Mouse (Mus musculus): ENCODE measurements around the gene Sept10. TPM values are rescaled to one million over a fixed set of nuclear protein-coding genes. Genes with fewer than 3 reads are reported as not detected.

The Sept10 gene
- 18.8 and 21.5 TPM in 2 replicates for polyA plus RNA-seq (2015; fragmentation: Nextera tagmentation; extraction: Ambion mirVana)

DNA sequence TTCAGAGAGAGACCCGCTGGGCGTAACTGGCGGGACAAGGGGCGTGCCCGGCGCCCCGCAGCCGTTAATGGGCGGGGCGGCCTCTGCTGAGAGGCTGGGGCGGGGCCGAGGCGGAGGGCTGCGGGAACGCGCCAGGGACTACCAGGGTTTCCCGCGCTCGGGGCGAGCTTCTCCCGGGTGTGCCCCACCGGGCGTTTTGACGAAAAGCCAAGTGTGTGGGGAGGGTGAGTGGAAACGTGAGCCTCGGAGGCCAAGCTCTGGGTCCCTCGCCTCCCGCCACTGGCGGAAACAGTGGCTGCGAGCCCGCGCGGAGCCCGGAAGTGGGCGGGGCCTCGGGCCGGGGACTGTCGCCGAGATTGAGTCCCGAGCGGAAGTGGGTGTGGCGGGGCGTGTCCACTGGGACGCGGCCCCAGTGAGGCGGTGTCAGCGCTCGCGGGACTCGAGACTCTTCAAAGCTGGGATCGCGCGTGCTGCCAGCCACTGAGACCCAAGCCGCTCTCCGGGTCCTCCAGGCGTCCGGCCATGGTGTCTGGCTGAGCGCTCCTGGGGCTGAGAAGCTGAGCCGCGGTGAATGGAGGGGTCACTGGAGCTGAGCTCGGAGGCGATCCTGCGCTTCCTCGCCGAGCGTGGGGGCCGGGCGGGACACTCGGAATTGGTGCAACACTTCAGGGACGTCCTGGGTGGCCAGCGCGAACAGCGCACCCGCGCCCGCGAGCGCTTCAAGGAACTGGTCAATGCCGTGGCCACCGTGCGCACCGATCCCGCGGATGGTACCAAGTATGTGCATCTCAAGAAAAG is at the start of gene Sept10, which contains the start of gene Sowahc:
Gene Sept10 (minus strand): TSS at position 375 of the 798 bp plus-strand sequence.
Gene Sowahc (plus strand): TSS at position 481 of the 798 bp plus-strand sequence.
- TF ChIP-seq CTCF (IDR thresholded peaks at IDR 0.05; ENCODE audit: low read depth), result no peak
- Histone ChIP-seq H3K27ac (ENCODE audit: low read depth, low read length) (peak within 1 kb of the TSS; percentile 78), H3K9me3 (ENCODE audit: control insufficient read depth) (no peaks in the 10 kb centered on the region), H3K27me3 (replicated peaks; ENCODE audit: control insufficient read depth, insufficient read depth, low read length) (no peaks in the 10 kb centered on the region), H3K9ac (ENCODE audit: low read depth, low read length) (peak within 1 kb of the TSS; percentile 80), H3K4me2 (replicated peaks; ENCODE audit: low read depth) (peak within 1 kb of the TSS; percentile 94), H3K4me3 (ENCODE audit: low read depth, low read length) (peak within 1 kb of the TSS; percentile 90), H3K36me3 (ENCODE audit: control insufficient read depth, insufficient read depth) (no peaks in the 10 kb centered on the region), H3K4me1 (replicated peaks; ENCODE audit: control insufficient read depth, insufficient read depth, low read length) (peaks cover 3% of the 10 kb centered on the region; the same call in 1 of the 2 replicates)
- peak; percentile 98 for ATAC-seq
- WGBS, result under 1% methylated on average over 81 of the region's 84 CpGs

DNA sequence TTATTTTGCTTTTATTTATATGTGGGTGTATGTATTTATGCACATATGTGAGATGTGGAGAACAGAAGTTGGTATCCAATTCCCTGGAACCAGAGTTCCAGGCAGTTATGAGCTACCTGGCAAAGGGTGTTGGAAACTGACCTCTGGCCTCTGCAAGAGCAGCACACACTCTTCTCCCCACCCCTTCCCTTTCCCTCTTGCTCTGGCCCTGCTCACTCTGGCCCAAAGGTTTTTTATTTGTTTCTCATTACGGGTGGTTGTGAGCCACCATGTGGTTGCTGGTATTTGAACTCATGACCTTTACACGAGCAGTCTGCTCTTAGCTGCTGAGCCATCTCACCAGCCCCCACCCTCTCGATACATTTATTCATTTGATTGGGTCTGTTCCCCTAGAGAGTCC is 47.1 kb upstream of the Sept10 start:
- Histone ChIP-seq H3K4me1 (replicated peaks; ENCODE audit: control insufficient read depth, insufficient read depth, low read length) (peaks cover 8% of the 10 kb centered on the region), H3K27me3 (replicated peaks; ENCODE audit: control insufficient read depth, insufficient read depth, low read length) (no peaks in the 10 kb centered on the region), H3K9me3 (ENCODE audit: control insufficient read depth) (no peaks in the 10 kb centered on the region), H3K27ac (ENCODE audit: low read depth, low read length) (no peak overlapping the region), H3K36me3 (ENCODE audit: control insufficient read depth, insufficient read depth) (no peaks in the 10 kb centered on the region), H3K4me3 (ENCODE audit: low read depth, low read length) (no peak overlapping the region), H3K4me2 (replicated peaks; ENCODE audit: low read depth) (no peak overlapping the region), H3K9ac (ENCODE audit: low read depth, low read length) (no peak overlapping the region)
- no peak for ATAC-seq
- no peak for TF ChIP-seq CTCF (IDR thresholded peaks at IDR 0.05; ENCODE audit: low read depth)
- WGBS, result 30% methylated on average over 3 of the region's 3 CpGs

DNA sequence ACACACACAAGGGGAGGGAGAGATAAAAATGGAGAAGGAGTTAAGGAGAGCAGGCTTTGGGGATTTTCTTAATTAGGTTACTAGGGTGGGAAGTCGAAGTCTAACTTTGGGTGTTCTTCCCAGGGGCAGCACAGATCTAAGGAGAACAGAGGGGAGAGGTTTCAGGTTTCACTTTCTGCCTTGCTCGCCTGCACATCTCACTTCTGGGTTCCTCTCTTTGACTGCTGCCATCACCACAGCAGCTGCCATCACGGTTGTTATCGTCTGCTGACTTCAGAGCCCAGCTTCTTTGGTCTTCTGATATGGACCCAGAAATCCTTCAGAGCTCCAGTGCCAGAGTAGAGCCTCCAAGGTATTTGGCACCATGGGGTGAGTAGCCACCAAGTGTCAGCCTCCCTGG is 46.5 kb upstream of the Sept10 start:
- ATAC-seq, result no peak
- Histone ChIP-seq H3K9ac (ENCODE audit: low read depth, low read length) (no peak overlapping the region), H3K27ac (ENCODE audit: low read depth, low read length) (no peak overlapping the region), H3K36me3 (ENCODE audit: control insufficient read depth, insufficient read depth) (no peaks in the 10 kb centered on the region), H3K9me3 (ENCODE audit: control insufficient read depth) (no peaks in the 10 kb centered on the region), H3K4me1 (replicated peaks; ENCODE audit: control insufficient read depth, insufficient read depth, low read length) (peaks cover 8% of the 10 kb centered on the region), H3K27me3 (replicated peaks; ENCODE audit: control insufficient read depth, insufficient read depth, low read length) (no peaks in the 10 kb centered on the region), H3K4me2 (replicated peaks; ENCODE audit: low read depth) (no peak overlapping the region), H3K4me3 (ENCODE audit: low read depth, low read length) (no peak overlapping the region)
- 52% methylated on average over 4 of the region's 4 CpGs for WGBS
- no peak for TF ChIP-seq CTCF (IDR thresholded peaks at IDR 0.05; ENCODE audit: low read depth)

DNA sequence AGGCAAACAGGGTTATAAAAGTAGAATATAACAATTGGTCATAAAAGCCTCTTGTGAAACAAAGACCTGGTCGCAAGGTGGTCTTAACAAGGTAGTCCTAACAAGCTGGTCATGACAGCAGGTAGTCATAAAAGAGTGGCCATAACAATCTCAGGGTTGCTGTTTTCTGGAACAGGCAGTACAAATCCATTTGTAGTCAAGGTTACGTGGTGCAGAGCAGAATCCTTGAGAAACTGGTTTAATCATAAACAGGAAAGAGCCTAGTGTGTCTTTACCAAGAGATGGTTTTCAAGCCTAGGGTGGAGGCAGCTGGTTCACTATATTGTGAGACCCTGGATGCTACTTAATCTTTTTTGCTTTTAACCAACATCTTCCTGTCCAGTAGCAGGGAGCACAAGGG is 45.6 kb upstream of the Sept10 start:
- peak; percentile 39; the same call in 1 of the 2 replicates for ATAC-seq
- WGBS, result 31% methylated on average over 2 of the region's 2 CpGs
- H3K27ac ChIP-seq (ENCODE audit: low read depth, low read length), result no peak overlapping the region
- H3K36me3 ChIP-seq (ENCODE audit: control insufficient read depth, insufficient read depth), result no peaks in the 10 kb centered on the region
- no peaks in the 10 kb centered on the region for H3K27me3 ChIP-seq (replicated peaks; ENCODE audit: control insufficient read depth, insufficient read depth, low read length)
- no peak for TF ChIP-seq CTCF (IDR thresholded peaks at IDR 0.05; ENCODE audit: low read depth)
- H3K4me1 ChIP-seq (replicated peaks; ENCODE audit: control insufficient read depth, insufficient read depth, low read length), result peaks cover 8% of the 10 kb centered on the region
- no peak overlapping the region for H3K4me3 ChIP-seq (ENCODE audit: low read depth, low read length)
- no peak overlapping the region for H3K9ac ChIP-seq (ENCODE audit: low read depth, low read length)
- H3K4me2 ChIP-seq (replicated peaks; ENCODE audit: low read depth), result no peak overlapping the region; the same call in 1 of the 2 replicates
- H3K9me3 ChIP-seq (ENCODE audit: control insufficient read depth), result no peaks in the 10 kb centered on the region

DNA sequence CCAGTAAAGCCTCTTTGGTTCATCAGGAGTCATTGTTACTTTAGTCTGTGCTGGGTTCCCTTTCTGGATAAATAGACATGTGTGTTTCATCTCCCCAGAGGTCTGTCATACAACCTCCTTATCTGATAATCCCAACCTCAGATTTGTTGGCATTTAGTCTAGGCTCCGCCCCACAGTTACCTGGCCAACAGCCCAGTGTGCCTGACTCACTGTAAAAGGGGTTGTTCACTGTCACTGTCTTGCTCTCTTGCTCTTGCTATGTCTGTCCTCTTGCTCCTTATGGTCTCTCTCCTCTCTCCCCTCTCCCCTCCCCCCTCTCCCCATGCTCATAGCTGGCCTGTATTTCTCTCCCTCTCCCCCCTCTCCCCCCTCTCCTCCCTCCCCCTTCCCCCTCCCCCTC is 44.5 kb upstream of the Sept10 start:
- Histone ChIP-seq H3K9ac (ENCODE audit: low read depth, low read length) (no peak overlapping the region), H3K27ac (ENCODE audit: low read depth, low read length) (peak overlapping the region; percentile 62), H3K4me2 (replicated peaks; ENCODE audit: low read depth) (0 out of 2 replicates have a peak overlapping the region, but pooled peaks have one; percentile 3), H3K27me3 (replicated peaks; ENCODE audit: control insufficient read depth, insufficient read depth, low read length) (no peaks in the 10 kb centered on the region), H3K4me3 (ENCODE audit: low read depth, low read length) (no peak overlapping the region), H3K9me3 (ENCODE audit: control insufficient read depth) (no peaks in the 10 kb centered on the region), H3K4me1 (replicated peaks; ENCODE audit: control insufficient read depth, insufficient read depth, low read length) (peaks cover 6% of the 10 kb centered on the region), H3K36me3 (ENCODE audit: control insufficient read depth, insufficient read depth) (no peaks in the 10 kb centered on the region)
- TF ChIP-seq CTCF (IDR thresholded peaks at IDR 0.05; ENCODE audit: low read depth), result no peak
- ATAC-seq, result peak; percentile 31; the same call in 1 of the 2 replicates
- whole genome bisulfite sequencing, result 32% methylated on average over 1 of the region's 1 CpGs

DNA sequence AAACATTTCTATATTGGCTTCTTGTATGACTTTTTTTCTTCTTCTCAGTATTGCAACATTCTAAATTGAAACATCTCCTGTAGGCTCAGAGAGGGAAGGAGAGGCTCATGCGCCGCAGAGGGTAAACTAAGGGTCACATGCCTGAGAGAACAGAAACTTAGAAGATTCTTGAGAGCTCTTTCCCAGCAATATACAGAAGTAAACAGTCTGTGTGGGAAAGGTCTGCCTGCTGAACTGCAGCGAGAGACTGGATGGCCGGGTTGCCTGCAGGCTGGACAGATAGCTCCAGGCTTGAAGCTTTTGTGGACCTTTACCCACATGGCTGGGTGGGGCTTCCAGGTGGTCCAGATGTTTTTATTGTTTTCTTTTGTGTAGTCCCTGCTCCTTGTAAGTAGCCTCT is 44.0 kb upstream of the Sept10 start:
- no peak for ATAC-seq
- Histone ChIP-seq H3K27me3 (replicated peaks; ENCODE audit: control insufficient read depth, insufficient read depth, low read length) (no peaks in the 10 kb centered on the region), H3K4me2 (replicated peaks; ENCODE audit: low read depth) (0 out of 2 replicates have a peak overlapping the region, but pooled peaks have one; percentile 3), H3K9ac (ENCODE audit: low read depth, low read length) (no peak overlapping the region), H3K9me3 (ENCODE audit: control insufficient read depth) (no peaks in the 10 kb centered on the region), H3K4me1 (replicated peaks; ENCODE audit: control insufficient read depth, insufficient read depth, low read length) (peaks cover 6% of the 10 kb centered on the region), H3K4me3 (ENCODE audit: low read depth, low read length) (no peak overlapping the region), H3K27ac (ENCODE audit: low read depth, low read length) (peak overlapping the region; percentile 62), H3K36me3 (ENCODE audit: control insufficient read depth, insufficient read depth) (no peaks in the 10 kb centered on the region)
- 10% methylated on average over 4 of the region's 4 CpGs for WGBS
- no peak for TF ChIP-seq CTCF (IDR thresholded peaks at IDR 0.05; ENCODE audit: low read depth)
